Mouse (Mus musculus) kidney, postnatal 4 days (tissue): ENCODE data around the gene Atxn7l1.
"Not testable (repeated sequence)": the region's sequence is repeated elsewhere in the genome, so short reads cannot be mapped to it uniquely, and the experiment has no call there.

Experiments
- DNase-seq, 2 experiments: peaks; one replicate each; pipeline ENCODE4 v3.0.0; 2021; ENCODE audit warnings: mixed read lengths in 2 of 2

The Atxn7l1 gene

DNA sequence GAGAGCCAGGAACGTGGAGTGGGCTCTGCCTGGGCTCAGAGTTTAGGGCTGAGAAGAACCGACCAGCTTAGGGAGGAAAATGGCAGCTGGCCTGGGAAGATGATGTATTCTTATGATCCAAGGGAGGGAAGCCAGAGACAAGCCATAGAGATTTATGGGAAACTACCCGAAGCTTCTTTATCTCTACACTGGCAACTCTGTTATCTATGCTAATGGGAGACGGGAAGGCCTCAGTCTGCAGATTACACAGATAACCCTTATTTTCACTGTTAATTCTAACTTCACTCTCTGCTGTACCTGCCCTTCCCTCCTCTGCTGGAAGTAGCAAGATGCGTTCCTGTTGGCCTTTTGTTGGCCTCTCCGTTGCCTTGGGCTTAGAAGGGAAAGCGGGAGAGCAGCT is 5.6 kb downstream of the Atxn7l1 start:
- no peak for DNase-seq

DNA sequence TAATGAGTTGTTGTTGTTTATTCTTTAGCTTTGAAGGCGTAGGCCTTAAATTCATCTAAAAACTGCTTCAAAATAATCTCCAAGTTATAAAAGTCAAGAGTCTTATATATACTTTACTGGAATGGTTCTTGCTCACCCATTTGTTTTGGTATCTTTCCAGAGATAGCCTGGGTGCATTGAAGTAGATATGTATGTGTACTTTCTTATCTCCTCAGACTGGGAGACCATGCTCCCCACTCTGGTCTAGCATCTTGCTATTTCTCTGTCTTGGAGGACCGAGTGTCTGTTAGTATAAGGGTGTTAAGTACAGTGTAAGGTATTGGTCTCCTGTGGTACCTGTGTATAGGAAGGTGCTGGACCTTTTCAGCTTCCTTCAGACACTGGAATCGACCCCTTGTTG is 6.4 kb downstream of the Atxn7l1 start:
- DNase-seq, result no peak

DNA sequence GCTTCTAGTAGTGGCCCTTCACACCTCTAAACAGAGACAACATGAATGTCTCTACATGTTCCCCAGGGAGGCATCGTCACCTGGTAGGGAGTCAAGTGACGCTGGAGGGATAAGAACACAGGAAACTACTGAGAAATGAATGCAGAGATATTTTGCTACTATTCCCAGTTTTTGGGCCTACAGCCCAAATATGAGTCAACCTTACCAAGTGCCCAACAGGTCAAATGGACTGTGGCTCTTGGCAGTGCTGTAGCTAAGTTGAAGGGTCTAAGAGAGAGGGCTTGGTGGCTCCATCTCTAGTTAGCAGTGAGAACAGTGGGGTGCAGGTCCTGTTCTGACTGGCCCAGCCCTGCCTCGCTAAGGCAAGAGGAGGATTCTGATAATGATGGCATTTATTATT is 7.2 kb downstream of the Atxn7l1 start:
- no peak for DNase-seq

DNA sequence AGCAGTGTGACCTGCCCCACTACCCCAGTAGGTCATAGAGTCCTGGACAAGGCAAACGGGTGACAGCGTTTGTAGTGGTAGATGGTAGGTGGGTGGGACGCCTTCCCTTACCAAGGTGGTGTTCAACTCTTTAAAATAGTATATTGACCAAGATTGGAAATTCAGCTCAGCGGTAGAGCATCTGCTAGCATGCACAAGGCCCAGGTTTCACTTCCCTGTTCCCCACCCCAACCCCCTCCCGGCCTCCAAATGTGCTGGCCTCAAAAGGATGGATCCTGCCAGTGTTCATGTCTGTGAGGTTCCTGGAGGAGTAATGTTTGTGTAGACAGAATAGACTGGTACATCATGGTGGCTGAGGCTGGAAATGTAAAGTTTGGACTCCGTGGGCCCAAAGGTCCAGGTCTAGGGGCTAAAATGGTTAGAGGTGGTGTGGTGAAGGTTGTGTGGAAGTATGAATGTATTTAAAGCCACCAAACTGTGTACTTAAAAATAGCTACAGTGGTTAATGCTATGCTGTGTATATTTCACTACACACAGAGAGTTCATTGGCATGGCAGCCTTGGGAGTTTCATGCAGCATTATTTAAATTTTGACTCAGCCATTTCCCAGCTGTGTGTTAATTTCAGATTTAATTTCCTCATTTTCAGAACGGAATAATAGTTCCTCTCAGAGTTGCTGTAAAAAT is 9.0 kb downstream of the Atxn7l1 start:
- no peak for DNase-seq

DNA sequence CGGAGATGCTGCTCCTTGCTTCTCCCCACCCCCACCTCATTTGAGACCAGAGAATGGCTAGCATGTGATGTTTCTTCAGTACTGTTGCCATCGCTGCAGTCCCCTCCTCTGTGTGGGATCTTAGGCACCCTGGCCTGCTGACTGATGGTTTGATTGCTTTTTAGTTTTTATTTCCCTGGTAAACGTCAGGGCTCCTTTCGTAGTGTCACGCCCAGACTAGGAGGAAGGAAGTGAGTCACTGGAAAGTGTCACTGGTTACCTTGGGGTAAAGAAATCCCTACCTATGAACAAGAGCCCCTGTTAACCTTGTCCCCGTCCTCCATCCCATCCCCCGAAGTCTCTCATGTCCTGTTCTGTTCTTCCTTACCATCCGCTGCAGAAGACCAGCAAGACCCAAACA is 10.8 kb downstream of the Atxn7l1 start:
- DNase-seq, result no peak

DNA sequence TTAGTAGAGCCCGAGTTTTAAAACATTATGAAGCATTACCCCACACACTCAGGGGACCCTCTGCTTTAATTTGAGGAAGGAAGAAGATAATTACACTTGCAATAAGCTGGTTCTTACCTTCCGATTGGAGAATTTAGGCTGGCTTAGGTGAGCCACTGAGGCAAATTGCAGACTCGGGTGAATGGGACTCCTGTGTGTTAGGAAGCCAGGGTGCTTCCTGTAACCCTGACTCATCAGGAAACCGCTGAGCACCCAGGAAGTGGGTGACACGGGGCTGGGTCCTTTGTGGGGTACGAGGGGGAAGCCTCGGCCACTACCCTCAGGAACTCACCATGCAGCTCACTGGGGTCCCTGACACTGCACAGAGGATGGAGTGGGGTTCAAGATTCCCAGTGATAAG is 12.9 kb downstream of the Atxn7l1 start:
- no peak for DNase-seq

DNA sequence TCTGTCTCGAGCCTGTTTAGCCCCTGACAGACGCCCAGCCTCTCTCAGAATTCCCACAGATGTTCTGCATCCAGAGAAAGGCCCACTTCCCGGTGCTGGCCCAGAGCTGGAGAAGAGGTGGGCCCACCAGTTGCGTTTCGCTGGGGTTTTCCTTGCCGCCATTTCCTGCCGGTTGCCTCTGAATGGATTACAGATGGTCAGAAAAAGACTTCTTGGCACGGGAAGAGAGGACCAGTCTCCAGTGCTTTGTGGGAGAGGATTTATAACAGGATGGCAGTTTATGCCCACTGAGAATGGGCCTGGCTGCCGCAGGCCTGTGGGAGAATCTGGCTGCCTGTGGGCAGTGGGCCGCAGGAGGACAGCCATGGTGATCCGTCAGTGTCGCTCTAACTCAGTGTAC is 15.0 kb downstream of the Atxn7l1 start:
- DNase-seq, result peak; percentile 65 to 72

DNA sequence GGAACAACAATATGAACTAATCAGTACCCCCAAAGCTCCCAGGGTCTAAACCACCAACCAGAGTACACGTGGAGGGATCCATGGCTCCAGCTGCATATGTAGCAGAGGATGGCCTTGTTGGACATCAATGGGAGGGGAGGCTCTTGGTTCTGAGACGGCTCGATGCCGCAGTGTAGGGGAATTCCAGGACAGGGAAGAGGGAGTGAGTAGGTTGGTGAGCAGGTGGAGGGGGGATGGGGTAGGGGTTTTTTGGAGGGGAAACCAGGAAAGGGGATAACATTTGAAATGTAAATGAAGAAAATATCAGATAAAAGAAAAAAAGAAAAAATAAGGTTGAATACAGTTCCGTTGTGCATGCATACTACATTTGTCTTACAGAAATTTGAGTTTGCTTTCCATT is 16.5 kb downstream of the Atxn7l1 start:
- DNase-seq, result not testable (repeated sequence)

DNA sequence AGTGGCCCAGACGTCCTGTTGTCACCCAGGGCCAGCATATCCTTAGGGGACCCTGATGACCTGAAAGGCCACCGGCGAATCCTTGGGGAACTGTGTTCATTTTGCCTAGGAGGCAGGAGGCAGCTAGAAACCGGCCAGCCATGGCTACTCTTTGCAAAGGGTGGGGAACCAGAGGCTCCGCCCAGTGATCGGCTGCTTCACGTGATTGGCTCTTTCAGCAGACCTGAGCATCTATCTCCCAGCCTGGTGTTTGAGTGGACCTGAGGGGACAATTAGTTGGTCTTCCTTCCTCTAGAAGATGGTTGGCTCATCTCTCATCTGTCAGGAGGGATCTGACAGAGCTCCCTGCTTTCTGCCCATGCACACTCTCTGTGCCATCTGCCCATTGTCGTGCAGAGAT is 19.2 kb downstream of the Atxn7l1 start:
- no peak for DNase-seq

DNA sequence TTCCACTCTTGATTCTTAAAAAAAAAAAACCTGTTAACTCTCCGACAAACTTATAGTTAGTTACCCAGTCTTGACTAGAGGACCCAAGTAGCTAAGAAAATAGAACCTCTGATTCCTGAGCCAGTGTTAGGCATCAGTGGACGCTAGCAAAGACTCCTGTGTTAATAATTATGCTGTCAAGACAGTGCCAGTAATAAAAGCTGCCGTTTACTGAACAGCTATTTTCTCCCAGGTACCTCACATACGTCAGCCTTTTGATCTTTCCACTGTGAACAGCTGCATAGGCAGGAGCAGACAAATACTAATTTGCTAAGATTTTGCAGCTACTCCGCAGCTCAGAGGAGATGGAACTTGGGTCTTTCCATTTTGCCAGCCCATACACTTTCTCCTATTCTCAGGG is 20.1 kb downstream of the Atxn7l1 start:
- no peak for DNase-seq

DNA sequence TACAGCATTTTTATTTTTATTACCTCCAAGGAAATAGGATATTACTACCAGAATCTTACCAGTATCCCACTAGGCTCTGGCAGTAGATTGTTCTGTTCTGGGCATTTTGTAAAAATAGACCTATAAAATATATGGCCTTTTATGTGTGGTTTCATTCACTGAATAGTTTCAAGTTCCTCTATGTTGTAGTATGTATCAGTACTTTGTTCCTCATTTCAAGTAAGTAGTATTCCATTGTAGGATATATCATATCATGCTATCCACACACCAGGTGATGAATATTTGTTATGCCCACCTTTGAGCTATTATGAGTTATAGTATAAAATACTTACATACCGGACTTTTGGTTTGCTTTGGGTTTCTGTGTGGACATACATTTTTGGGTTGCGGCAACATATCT is 21.0 kb downstream of the Atxn7l1 start:
- no peak for DNase-seq

DNA sequence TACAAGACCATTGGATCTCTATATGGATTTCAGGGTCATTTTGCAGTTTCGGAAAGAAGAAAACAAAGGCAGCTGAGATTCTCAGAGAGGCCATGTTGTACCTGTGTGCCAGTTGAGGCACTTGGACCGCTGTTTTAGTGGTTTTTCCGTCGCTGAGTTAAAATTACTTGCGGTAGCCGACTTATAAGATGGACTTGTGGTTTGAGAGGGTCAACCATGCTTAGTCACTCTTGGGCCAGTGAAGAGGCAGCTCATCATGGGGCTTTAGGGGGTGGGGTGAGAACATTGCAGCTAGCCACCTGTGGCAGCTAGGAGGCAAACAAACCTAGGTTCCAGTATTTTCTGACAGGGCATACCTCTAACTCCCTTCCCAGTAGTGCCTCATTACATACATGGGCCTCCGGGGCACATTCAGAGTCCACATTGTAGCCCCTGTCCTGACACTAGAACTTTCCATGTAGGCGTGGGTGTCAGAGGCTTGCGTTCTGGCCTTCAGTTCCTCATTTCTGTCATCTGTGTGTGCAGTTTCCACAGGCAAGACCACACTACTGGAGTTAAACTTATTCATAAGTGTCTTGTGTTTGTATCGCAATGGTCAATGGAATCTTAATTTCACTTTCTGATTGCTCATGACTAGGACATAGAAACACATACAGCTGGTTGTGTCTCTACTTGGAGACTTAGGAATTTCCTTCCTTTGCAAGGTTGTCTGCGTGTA is 22.4 kb downstream of the Atxn7l1 start:
- no peak for DNase-seq

DNA sequence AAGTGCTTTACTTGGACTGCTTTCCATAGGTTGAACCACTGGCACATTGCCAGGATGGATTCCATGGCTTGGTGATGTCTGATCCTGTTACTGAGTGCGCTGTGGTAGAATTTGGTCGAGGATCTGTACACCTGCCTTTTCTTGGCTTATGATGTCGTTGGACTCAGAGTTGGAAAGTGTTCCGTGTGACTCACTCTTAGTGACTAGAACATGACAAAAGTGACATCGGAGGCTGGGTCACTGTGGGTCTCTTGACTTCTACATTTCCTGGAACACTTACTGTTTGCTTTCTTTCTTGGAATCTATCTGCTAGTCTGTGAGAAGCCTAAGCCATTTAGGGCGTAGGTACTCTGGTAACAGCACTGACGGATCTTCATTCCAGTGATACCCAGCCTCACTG is 23.3 kb downstream of the Atxn7l1 start:
- no peak for DNase-seq

DNA sequence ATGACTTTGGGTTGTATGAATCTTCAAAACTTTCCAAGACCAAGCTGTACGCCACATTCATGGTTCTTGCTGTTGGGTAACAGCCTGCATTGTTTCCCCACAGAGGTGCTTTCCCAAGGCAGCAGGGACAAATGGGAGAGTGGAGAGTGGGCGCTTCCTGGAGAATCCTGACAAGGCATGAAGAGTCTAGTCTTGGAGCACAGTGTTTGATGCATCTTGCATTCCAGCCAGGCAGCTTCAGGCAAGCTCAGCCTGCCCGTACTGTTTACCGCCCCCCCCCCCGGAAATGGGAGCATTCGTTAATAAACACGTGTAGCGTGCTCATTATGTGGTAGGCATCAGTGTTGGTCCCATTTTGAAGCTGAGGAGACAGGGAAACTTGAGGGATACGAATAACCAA is 25.4 kb downstream of the Atxn7l1 start:
- DNase-seq, result no peak

DNA sequence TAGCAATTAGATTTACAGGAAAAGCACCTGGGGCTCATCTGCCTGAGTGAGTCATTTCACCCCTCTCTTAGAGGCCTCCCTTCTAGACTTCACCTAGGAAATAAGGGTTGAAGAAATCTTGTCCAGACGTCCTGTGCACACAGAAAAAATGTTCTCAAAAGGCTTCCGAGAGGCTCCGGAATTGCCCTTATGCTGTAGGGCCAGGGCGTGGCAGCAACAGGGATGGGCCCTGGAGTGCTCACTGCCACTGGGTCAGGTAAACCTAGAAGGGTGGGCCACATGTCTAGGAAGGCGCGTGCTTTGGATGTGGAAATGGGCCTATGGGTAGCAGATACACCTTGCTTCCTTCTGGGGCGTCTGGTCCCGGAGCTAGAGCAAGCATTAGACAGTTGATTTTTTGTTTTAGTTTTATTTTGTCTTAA is 26.2 kb downstream of the Atxn7l1 start:
- no peak for DNase-seq

DNA sequence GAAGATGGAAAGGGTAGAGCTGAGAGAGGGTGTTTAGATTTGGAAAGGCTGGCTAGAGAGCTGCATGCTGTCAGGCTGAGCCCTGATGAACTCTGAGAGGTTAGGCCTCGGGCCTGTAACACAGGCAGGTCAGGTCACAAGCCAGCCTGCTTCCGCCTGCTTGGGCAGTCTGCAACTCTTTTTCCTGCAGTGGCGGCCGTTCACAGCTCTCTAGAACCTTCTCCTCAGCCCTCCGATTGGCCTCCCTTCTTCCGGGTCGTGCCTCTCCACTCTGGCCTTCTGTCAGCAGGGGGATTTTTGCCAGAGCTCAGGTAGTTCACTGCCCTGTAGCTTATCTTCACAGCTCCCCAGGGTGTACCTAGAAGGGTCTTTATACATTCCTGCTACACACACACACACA is 26.7 kb downstream of the Atxn7l1 start:
- peak in 1 of 2 experiments; percentile 31 for DNase-seq

DNA sequence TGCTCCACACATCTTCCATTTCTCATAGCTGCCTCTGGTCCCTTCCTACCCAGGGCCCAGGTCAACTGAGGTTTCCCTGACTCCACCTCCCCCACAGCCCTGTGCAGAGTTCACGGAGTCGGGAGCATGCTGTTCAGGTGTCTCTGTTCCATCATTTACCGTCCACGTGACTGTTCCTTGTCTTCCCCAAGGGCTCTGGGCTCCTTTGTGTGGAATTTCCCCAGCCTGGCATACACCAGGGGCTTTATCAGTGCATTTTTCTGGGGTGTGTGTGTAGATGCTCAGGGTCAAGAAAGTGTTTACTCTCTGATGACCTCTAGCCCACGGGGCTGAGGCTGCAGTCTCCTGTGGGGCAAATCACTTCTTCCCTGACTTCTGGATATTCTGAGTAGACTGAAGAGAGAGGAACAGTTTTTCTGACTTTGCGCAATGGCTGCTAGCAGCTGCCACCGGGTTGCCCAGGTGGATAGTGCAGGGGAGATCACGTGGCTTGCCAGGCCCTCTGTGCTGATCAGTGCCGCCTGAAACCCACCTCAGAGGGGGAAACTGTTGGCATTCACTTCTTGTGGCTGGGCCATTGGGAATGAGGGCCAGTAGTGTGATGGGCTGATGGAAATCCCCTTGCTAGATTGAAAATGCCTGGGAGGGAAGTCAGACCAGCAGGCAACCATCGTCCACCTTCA is 27.3 kb downstream of the Atxn7l1 start:
- no peak for DNase-seq

DNA sequence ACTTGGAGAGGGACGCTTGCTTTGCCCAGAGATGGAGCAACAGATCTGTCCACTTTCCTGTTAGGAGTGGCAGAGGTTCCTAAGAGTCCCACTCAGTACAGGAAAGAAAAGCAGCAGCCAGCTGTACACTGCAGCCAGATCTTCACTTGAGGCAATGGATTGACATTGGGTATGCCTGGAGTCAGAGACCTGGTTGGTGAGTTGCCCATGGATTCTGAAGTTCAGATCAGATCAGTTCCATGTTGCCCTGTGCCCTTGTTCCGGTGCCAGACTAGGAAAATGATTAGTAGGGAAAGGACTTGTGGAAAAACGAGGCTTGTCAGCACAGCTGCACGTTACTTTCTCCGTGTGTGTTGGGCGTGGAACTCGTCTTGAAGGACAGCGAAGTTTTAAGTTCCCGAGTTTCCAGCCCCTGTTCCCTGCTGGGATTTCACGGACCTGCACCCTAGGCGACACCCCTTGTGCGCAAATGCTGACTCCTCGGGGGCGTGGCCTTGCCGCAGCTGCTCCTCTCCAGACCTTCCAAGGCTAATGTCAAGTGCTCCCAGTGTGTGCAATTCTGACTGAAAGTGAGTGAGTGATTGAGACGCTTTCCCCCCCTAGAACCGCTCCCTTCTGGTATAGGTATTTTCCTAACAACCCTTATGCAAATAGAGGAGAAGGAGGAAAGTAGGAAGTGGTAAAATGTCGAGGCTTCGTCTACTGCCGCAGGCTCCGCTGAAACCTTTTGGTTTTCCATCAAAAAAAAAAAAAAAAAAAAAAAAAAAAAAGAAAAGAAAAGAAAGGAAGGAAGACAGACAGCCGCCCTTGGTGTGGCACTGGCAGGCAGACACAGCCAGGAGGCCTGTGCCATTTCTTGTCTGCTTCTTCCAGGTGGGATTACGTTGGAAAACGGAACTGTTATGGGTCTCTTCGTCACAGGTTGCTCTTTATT is 28.4 kb downstream of the Atxn7l1 start:
- DNase-seq, result peak; percentile 69 to 78

DNA sequence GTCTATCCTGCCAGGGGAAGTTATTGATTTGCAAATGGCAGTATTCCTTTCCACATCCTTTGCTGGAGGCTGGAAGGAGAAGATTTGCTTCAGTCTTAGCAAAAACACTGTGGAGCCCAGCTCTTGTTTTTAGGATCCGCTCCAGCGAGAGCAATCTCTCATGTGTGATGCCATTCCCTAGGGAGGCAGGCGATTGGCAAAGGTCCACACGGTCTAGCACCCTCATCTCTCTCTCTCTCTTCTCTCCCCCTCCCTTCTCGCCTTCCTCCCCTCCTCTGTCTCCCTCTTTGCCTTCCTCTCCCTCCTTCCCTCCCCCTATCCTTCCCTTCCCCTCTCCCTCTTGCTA is 29.0 kb downstream of the Atxn7l1 start:
- peak; percentile 41 to 55 for DNase-seq

DNA sequence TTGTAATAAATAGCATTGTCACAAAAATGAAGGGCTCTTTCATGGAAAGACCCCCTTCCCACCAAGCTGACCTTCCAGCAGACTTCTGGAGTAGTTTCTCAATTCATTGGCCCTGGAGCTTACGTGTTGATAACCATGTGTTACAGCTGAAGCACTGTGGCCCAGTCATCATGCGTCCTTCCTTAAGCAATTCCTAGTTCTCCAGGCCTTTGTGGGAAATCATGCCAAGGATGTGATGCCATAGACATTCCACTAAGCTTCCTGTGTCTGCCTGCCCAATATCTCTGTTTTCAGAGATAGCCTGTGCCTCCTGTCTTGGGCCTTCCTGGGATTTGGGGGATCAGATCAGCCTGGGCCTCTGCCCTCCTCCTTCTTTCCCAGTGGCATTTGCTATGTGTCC is 32.9 kb downstream of the Atxn7l1 start:
- no peak for DNase-seq

DNA sequence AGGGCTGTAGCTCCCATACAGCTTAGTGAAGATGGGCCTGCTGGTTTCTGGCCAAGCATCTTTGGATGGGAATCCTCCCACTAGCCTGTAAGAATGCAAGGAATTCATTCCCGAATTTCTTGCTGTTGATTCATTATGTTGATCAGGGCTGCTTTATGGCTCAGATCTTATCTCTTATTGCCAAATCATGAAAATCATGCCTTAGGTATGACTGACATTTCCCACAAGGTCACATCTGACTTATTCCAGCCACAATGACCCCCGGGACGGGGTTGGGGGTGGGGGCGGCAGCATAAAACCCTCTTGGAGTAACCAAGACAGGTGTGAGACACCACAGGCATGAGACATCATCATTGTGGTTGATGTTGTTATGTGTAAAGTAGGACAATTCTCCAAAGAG is 34.4 kb downstream of the Atxn7l1 start:
- DNase-seq, result peak in 1 of 2 experiments; percentile 48

DNA sequence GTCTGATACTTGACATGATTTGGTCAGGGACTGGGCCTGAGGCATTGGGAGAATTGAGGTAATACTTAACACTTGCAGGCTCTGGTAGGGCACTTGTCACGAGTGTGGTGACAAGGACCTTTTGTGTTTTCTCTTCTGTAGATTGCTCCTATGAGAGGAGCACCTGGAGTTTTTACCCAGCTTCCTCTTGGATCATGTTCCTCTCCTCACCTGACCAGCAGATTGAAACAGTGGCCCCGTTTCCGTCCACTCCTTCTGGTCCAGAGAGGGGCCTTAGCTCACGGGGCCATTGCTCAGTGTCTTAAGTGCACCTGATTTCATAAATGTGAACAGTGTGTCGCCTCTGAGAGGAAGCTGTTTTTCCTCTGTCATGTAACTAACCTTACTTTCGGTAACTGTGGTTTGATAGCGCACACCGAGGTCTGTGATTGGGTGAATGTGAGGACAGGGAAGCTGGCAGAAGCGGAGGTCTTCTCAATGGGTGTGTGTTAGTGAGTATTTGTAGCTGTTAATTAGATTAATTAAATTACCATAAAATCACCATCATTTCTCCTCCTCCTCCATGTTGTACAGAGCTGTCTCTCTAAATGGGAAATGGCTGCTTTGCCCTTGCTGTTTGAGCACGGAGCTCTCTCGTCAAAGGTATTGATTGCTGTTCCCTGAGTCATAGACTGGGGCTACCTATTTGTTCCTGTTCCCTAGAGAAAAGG is 35.1 kb downstream of the Atxn7l1 start:
- no peak for DNase-seq
